Mouse (Mus musculus) lung, postnatal 0 days (tissue): ENCODE data around the gene Sh3bp2.

ENCODE experiments used
- CTCF ChIP-seq: IDR thresholded peaks from 2 replicates; pipeline ENCODE4 v1.5.1; 2016; ENCODE audit warnings: antibody characterized with exemption, mild to moderate bottlenecking
- EP300 ChIP-seq: IDR thresholded peaks from 2 replicates; pipeline ENCODE4 v1.6.1; 2016; ENCODE audit warnings: antibody characterized with exemption, mild to moderate bottlenecking, control low read depth

- TF ChIP-seq CTCF (no peak), EP300 (no peak)
Observed at GRCm38 (mm10) chr5:34590059-34590458, 64.4 kb downstream of the Sh3bp2 start.
